Mouse (Mus musculus) right cerebral cortex, postnatal 25 days (tissue): ENCODE data around the gene Akirin1.

Experiments used
- DNase-seq: peaks from one replicate; pipeline ENCODE4 v3.0.0; 2022

Gene Akirin1

DNA sequence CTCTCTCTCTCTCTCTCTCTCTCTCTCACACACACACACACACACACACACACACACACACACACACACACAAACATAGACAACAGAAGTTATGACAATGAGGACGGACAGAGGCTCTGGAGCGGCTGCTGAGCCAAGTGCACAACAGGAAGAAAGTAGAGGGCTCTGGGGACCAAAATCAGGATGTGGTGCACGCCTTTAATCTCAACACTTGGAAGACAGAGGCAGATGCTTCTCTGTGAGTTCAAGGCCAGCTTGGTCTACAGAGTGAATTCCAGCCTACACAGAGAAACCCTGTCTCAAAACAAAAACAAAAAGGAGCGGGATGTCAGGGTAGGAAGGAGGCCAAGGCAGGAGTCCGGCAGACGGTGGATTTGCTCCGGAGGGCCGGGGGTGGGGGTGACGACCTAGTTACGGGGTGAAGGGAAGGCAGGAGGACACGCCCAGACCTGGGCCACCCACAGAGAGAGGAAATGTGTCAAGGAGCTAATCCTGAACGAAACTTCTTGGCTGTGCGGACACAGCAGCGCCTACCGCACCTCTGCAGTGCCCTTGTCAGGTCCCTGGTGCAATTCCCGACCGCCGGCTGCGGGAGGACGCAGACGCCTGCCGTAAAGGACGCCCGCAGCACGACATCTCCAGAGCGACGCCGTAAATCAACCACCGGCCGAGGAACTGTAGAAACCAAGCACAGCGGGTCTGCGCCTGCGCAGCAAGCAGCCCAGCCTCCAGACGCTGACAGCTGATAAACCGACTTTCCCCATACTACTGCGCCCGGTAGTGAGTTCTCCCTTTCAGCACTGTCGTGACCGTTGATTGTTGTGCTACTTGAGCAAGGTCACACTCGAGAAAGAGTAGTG lies 32.3 kb downstream of the Akirin1 start, which contains the start of gene Ndufs5:
Ndufs5 (minus strand) TSS at position 629 of the 860 bp plus-strand sequence.
- peak; percentile 95 for DNase-seq

DNA sequence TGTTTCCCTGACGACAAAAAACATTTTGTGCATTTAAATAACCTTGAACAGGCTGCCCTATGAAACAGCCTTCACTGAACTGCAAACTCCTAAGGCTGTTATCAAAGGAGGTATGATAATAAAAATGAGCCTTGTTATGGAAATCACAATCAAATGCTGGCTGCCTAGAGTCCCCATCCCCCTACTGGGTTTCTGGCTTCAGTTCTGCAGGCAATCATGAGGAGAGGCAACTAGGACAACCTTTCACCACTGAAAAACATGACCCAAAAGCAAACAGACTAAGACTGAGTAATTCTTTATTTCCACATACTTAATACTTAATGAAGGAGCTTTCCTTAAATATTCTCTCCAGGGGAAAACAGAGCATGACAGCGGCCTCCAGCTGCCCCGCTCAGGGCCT lies 37.7 kb downstream of the Akirin1 start:
- no peak for DNase-seq

DNA sequence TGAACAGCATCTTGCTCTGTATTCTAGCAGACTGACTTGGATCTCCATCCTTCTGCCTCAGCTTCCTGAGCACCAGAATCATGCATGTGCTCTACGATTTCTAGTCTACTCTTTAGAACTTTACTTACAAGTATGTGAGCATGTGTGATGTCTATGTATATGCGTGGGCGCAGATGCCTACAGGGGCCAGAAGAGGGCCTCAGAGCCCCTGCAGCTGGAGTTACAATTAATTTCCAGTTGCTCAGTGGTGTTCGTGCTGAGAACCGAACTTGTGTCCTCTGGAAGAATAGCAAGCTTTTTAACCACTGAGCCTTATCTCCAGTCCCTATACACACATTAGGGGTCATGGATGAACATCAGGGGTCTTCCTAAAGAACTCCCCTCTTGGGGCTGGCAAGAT lies 42.8 kb downstream of the Akirin1 start:
- no peak for DNase-seq

DNA sequence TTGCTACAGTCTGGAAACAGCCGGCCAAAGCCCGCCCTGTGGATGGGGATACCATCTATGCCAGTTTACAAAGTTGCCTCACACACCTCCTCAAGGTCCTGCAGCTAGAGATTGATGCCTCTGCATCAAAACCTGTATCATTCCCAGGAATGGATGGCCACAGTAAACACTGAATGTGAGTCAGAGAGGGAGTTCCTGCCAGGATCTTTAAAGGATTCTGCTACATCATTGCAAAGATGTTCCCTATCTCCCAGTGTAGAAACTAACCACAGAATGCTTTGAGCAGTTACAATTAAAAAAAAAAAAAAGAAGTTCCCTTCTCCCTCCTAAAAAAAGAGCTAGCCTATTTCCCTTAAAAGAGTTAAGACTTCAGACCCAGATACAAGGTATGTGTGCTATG lies 44.8 kb downstream of the Akirin1 start:
- DNase-seq = no peak

DNA sequence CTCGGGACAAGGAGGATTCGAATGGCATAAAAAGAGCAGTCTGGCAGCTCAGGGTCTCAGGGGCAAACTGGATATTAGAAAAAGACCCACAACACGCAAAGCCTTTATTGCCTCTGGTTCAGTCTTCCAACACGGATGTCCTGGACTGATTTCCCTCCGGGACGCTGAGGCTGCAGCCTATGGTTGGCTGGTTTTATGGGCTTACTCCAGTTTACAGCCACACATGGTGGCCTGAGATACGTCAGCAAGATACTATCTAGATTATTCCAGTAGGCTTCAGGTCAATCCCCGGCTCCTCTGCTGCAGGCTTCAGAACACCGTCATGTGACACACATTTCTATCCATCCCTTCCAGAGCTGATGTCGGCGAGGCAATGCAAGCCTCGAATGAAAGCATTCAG lies 56.8 kb downstream of the Akirin1 start:
- no peak for DNase-seq

DNA sequence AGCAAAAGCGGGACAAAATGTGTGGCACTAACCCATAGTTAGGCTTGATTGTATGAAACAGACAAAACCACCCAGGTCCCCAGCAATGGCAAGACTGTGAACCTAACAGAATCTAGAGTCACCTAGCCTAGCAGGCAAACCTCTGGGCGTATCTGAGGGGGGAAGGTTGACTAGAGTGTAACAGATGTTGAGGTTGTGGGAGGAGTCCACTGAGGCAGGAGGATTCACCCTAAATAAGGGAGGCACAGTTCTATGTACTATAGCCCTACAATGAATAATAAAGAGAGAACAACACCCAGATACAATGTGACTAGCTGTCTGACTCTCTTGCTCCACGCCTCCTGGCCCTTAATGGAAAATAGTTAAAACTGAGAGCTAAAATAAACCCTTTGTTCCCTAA lies 58.1 kb downstream of the Akirin1 start:
- no peak for DNase-seq

DNA sequence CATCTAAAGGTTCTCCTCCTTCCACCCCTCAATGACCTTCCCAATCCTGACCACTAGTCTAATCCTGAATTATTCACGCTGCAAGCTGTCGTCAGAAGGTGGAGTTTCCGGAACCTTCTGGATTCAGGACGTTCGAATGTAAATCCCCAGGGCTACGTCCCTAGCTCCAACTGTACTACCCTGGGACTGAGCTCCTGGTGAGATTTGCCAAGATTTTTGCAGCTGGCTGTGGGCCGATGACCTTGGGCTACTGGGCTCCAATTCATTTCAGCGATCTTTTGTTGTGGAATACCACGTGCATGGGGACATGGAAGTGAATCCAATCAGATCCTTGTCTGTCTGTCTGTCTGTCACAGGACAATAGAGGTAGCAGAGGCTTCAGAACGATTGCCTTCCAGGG lies 59.8 kb downstream of the Akirin1 start:
- DNase-seq = no peak

DNA sequence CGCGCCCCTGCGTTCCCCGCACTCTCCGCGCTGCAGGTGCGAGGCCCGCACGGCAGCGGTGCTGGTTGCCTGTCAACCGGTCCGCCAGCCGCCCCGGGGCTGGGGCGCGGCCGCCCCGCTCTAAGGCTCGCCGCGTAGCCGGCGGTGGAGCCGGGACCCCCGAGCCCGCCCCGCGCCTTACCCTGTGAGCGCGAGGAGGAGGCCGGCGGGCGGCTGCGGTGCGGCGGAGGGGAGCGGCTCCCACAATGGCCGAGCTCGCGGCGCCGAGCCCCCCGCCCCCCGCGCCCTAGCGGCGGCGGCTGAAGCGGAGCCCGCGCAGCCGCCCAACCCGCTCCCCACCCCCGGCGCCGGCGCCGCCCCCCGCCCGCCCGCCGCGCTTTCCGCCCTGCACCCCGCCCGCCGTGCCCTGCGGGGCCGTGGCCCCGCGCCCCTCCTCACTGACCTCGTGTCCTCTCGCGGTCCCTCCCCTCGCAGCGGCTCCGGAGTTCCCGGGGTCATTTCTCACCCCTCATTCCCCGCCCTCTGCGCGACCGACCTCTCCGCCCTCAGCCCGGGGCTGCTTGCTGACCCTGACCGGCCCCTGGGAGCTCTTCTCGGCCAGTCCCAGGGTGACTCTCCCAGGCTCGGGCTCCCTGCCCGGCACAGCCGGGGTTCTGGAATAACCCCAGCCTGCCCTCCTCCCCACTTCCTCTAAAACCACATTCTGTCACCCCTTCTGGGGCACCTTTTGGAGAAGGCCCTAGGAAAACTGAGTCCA lies 62.9 kb downstream of the Akirin1 start:
- DNase-seq = peak; percentile 67

DNA sequence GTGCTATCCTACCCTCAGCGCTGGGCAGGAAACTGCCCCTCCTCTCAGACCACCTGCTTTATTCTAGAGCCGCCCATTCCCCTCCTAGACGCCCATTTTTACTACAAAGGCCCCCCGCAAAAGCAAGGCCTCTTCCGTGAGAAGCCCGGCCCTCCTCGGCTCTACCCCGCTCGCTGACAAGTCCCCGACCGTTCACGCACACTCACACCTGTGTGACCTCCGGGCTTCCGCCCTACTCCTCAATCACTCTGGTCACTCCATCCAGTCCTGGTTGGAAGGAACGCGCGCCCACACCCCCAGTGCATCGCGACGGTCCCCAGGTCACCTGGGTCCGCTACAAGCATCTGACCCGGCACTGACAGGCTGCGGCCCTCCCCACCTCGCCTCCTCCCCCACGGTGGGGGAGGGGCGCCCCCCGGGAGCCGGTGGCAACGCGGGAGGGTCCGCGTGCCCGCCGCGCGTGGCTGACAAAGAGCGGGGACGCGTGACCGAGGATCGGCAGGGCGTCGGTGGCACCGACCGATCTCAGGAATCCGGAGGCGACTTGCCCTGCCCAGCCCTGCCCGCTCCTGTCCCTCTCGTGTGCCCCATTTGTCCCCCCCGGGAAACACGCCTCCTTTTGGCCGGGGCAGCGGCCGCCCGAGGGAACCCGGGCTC lies 63.6 kb downstream of the Akirin1 start:
- no peak for DNase-seq

DNA sequence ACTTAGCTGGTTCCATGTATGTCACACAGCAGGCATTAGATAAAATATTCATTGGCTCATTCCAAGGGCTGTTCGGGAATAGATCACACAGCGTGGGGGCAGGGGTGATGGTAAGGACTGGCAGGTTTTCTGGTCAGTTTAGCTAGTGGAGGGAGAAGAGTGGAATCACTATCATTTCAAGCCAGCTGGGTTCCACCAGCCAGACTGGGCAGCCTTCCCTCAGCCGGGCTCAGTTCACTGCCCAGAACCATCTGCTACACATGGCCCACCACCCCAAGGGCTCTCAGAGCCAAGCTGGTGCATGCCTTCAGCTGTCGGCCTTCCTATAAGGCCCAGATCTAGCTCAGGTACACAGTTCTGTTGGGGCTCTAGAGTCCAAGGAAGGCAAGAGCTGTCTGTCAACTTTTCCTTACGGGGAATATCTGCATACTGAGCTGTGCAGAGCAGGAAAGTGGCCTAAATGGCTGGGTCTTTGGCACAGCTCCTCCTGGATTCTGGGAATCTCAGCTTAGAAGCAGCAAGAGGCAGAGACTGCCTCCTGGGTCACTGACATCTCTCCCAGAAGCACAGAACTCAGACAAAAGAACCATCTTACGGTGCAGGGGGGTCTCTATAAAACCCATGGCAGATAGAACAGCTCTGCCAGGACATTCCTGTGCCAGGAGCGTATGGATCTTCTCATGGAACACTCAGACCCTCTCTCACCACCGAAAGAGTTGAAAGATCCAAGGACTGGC lies 64.5 kb downstream of the Akirin1 start:
- DNase-seq = no peak

DNA sequence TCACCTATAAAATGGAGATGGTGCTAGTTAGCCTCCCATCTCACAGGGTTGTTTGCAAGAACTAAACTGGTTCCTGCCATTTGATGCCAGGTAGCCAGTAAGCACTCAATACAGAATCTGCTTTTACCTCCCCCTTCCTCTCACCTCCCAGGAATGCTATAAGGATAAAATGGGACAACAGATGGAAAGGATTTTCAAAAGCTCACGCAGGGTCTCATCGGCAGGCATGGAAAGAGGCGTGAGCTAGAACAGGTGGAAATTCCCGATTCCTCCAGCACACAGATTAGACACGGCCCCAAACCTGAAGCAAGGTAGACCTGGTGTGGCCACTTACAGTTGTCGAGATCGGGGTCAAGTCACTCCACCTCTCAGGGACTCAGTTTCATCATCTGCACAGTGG lies 65.1 kb downstream of the Akirin1 start:
- DNase-seq = no peak
